Mouse (Mus musculus) liver, embryonic 13.5 days (tissue): ENCODE measurements around the gene Arsg. TPM values are rescaled to one million over a fixed set of nuclear protein-coding genes. Genes with fewer than 3 reads are reported as not detected.
"Not testable (repeated sequence)": the region's sequence is repeated elsewhere in the genome, so short reads cannot be mapped to it uniquely, and the experiment has no call there.

Experiments
- ATAC-seq: fragments of 200-750 bp; cut with Nextera tagmentation; 2 replicates; pipeline ENCODE4 v1.8.0; 2017; ENCODE audit warnings: low read depth, mild to moderate bottlenecking, moderate number of reproducible peaks, moderate library complexity
- DNase-seq: peaks from one replicate; pipeline ENCODE4 v3.0.0; 2022
- H3K27ac ChIP-seq: fragments of 300-500 bp; sonication (generic); 2 replicates; pipeline ENCODE4 v1.5.1; 2015; ENCODE audit warnings: moderate library complexity, mild to moderate bottlenecking, inconsistent platforms
- H3K27me3 ChIP-seq: fragments of 300-500 bp; sonication (generic); 2 replicates; pipeline ENCODE4 v1.6.1; 2015; ENCODE audit warnings: mild to moderate bottlenecking, inconsistent platforms
- H3K36me3 ChIP-seq: fragments of 300-500 bp; sonication (generic); 2 replicates; pipeline ENCODE4 v1.6.1; 2015; ENCODE audit warnings: mild to moderate bottlenecking, inconsistent platforms
- H3K4me1 ChIP-seq: fragments of 300-500 bp; sonication (generic); replicated peaks from 2 replicates; pipeline ENCODE4 v1.6.1; 2015; ENCODE audit warnings: inconsistent platforms
- H3K4me2 ChIP-seq: fragments of 300-500 bp; sonication (generic); 2 replicates; pipeline ENCODE4 v1.6.1; 2015; ENCODE audit warnings: inconsistent platforms, mild to moderate bottlenecking, moderate library complexity
- H3K4me3 ChIP-seq: fragments of 300-500 bp; sonication (generic); replicated peaks from 2 replicates; pipeline ENCODE4 v1.5.1; 2015; ENCODE audit warnings: mild to moderate bottlenecking, inconsistent platforms
- H3K9ac ChIP-seq: fragments of 300-500 bp; sonication (generic); 2 replicates; pipeline ENCODE4 v1.6.1; 2015; ENCODE audit warnings: mild to moderate bottlenecking, inconsistent platforms
- H3K9me3 ChIP-seq: fragments of 300-500 bp; sonication (generic); replicated peaks from 2 replicates; pipeline ENCODE4 v1.6.1; 2016; ENCODE audit warnings: inconsistent platforms
- WGBS: fragments of 180-500 bp; shearing (Covaris S2); methylation state at CpG from one replicate; pipeline ENCODE4 v1.1.7; 2015; ENCODE audit not compliant: insufficient replicate concordance; 5-methylcytosine and 5-hydroxymethylcytosine counted together
- polyA plus RNA-seq: library from polyadenylated mRNA; unstranded; fragments of >200 nt; fragmentation: Nextera tagmentation; extraction: Ambion mirVana; gene quantifications from 2 replicates; pipeline ENCODE4 v1.2.1, GENCODE M21; 2015

Gene Arsg
- polyA plus RNA-seq, 1 experiment from 2014 or later, result 2.8 TPM

- no peaks in the 10 kb centered on the region for H3K27me3 ChIP-seq
- H3K4me3 ChIP-seq, result no peak overlapping the region
- ATAC-seq (no peak), DNase-seq (no peak)
- no peak overlapping the region for H3K4me2 ChIP-seq
- 48% methylated on average over 16 of the region's 16 CpGs for WGBS
- H3K4me1 ChIP-seq, result peaks cover 66% of the 10 kb centered on the region
- H3K36me3 ChIP-seq, result no peaks in the 10 kb centered on the region
- H3K27ac ChIP-seq, result no peak overlapping the region
- H3K9me3 ChIP-seq, result no peaks in the 10 kb centered on the region
- no peak overlapping the region for H3K9ac ChIP-seq
Measured at GRCm38 (mm10) chr11:109479575-109480285, 6.6 kb downstream of the Arsg start.

GRCm38 (mm10) chr11:109480440-109480839, 7.3 kb downstream of the Arsg start:
- no peak overlapping the region for H3K27ac ChIP-seq
- WGBS, result 53% methylated on average over 8 of the region's 8 CpGs
- no peak overlapping the region for H3K9ac ChIP-seq
- ATAC-seq (no peak), DNase-seq (no peak)
- H3K4me2 ChIP-seq, result no peak overlapping the region
- no peaks in the 10 kb centered on the region for H3K36me3 ChIP-seq
- H3K4me1 ChIP-seq, result peaks cover 64% of the 10 kb centered on the region
- no peak overlapping the region for H3K4me3 ChIP-seq
- H3K9me3 ChIP-seq, result no peaks in the 10 kb centered on the region
- no peaks in the 10 kb centered on the region for H3K27me3 ChIP-seq

GRCm38 (mm10) chr11:109485398-109486045, 12.3 kb downstream of the Arsg start:
- H3K4me2 ChIP-seq, result no peak overlapping the region
- H3K27ac ChIP-seq, result no peak overlapping the region
- DNase-seq, result no peak
- H3K4me3 ChIP-seq, result no peak overlapping the region
- ATAC-seq, result 0 out of 2 replicates have a peak, but pooled peaks have one; percentile 13
- H3K27me3 ChIP-seq, result no peaks in the 10 kb centered on the region
- no peaks in the 10 kb centered on the region for H3K36me3 ChIP-seq
- H3K9me3 ChIP-seq, result no peaks in the 10 kb centered on the region
- peaks cover 30% of the 10 kb centered on the region for H3K4me1 ChIP-seq
- 84% methylated on average over 15 of the region's 15 CpGs for WGBS
- no peak overlapping the region for H3K9ac ChIP-seq

- no peak overlapping the region for H3K4me2 ChIP-seq
- 53% methylated on average over 1 of the region's 1 CpGs for WGBS
- no peaks in the 10 kb centered on the region for H3K27me3 ChIP-seq
- no peaks in the 10 kb centered on the region for H3K36me3 ChIP-seq
- no peak overlapping the region for H3K27ac ChIP-seq
- no peak for DNase-seq
- no peak overlapping the region for H3K4me3 ChIP-seq
- peaks cover 27% of the 10 kb centered on the region for H3K4me1 ChIP-seq
- no peak overlapping the region for H3K9ac ChIP-seq
- no peak for ATAC-seq
- no peaks in the 10 kb centered on the region for H3K9me3 ChIP-seq
Measured at GRCm38 (mm10) chr11:109487111-109487510, 13.9 kb downstream of the Arsg start.

- no peak for ATAC-seq
- Histone ChIP-seq H3K4me2 (no peak overlapping the region), H3K9me3 (no peaks in the 10 kb centered on the region), H3K27me3 (no peaks in the 10 kb centered on the region), H3K4me3 (no peak overlapping the region), H3K36me3 (no peaks in the 10 kb centered on the region), H3K4me1 (peaks cover 37% of the 10 kb centered on the region), H3K9ac (no peak overlapping the region), H3K27ac (0 out of 2 replicates have a peak overlapping the region, but pooled peaks have one; percentile 3)
- WGBS, result 55% methylated on average over 10 of the region's 10 CpGs
- DNase-seq, result no peak
Measured at GRCm38 (mm10) chr11:109487991-109488684, 15.0 kb downstream of the Arsg start.

GRCm38 (mm10) chr11:109489763-109490162, 16.6 kb downstream of the Arsg start:
- H3K9ac ChIP-seq, result no peak overlapping the region
- no peaks in the 10 kb centered on the region for H3K27me3 ChIP-seq
- no peak for DNase-seq
- peaks cover 50% of the 10 kb centered on the region for H3K4me1 ChIP-seq
- no peak overlapping the region for H3K4me2 ChIP-seq
- H3K9me3 ChIP-seq, result no peaks in the 10 kb centered on the region
- 87% methylated on average over 2 of the region's 2 CpGs for WGBS
- no peak overlapping the region for H3K4me3 ChIP-seq
- H3K36me3 ChIP-seq, result no peaks in the 10 kb centered on the region
- no peak overlapping the region for H3K27ac ChIP-seq
- ATAC-seq, result no peak

GRCm38 (mm10) chr11:109491844-109492243, 18.7 kb downstream of the Arsg start:
- no peaks in the 10 kb centered on the region for H3K9me3 ChIP-seq
- peaks cover 63% of the 10 kb centered on the region for H3K4me1 ChIP-seq
- ATAC-seq (no peak), DNase-seq (no peak)
- H3K9ac ChIP-seq, result no peak overlapping the region
- H3K4me3 ChIP-seq, result no peak overlapping the region
- H3K4me2 ChIP-seq, result no peak overlapping the region
- H3K27ac ChIP-seq, result no peak overlapping the region
- H3K27me3 ChIP-seq, result no peaks in the 10 kb centered on the region
- WGBS, result 74% methylated on average over 4 of the region's 4 CpGs
- no peaks in the 10 kb centered on the region for H3K36me3 ChIP-seq

- Histone ChIP-seq H3K4me2 (peak overlapping the region; percentile 41), H3K27ac (peak overlapping the region; percentile 81), H3K4me1 (peaks cover 66% of the 10 kb centered on the region), H3K9ac (peak overlapping the region; percentile 50)
- WGBS, result 20% methylated on average over 8 of the region's 8 CpGs
- not testable (repeated sequence) for H3K36me3 ChIP-seq, H3K9me3 ChIP-seq, H3K4me3 ChIP-seq, H3K27me3 ChIP-seq
- ATAC-seq (peak; percentile 82), DNase-seq (peak; percentile 40)
Measured at GRCm38 (mm10) chr11:109492847-109493464, 19.8 kb downstream of the Arsg start.

- no peaks in the 10 kb centered on the region for H3K9me3 ChIP-seq
- H3K4me1 ChIP-seq, result peaks cover 74% of the 10 kb centered on the region
- WGBS, result 48% methylated on average over 24 of the region's 24 CpGs
- no peaks in the 10 kb centered on the region for H3K36me3 ChIP-seq
- DNase-seq (no peak), ATAC-seq (no peak)
- no peaks in the 10 kb centered on the region for H3K27me3 ChIP-seq
- no peak overlapping the region for H3K4me3 ChIP-seq
- H3K4me2 ChIP-seq, result peak overlapping the region; percentile 22; the same call in 1 of the 2 replicates
- H3K9ac ChIP-seq, result no peak overlapping the region
- H3K27ac ChIP-seq, result peak overlapping the region; percentile 50
Measured at GRCm38 (mm10) chr11:109494890-109495770, 22.0 kb downstream of the Arsg start.

- Histone ChIP-seq H3K9ac (no peak overlapping the region), H3K36me3 (no peaks in the 10 kb centered on the region), H3K27ac (peak overlapping the region; percentile 2; the same call in 1 of the 2 replicates), H3K4me3 (no peak overlapping the region), H3K4me2 (peak overlapping the region; percentile 22; the same call in 1 of the 2 replicates), H3K4me1 (peaks cover 74% of the 10 kb centered on the region), H3K9me3 (no peaks in the 10 kb centered on the region), H3K27me3 (no peaks in the 10 kb centered on the region)
- 19% methylated on average over 14 of the region's 14 CpGs for WGBS
- no peak for DNase-seq
- ATAC-seq, result no peak
Measured at GRCm38 (mm10) chr11:109495771-109496474, 22.7 kb downstream of the Arsg start.
